Mouse (Mus musculus) bone marrow macrophage, adult 2 months (primary cell): ENCODE measurements around the gene Rmi2. TPM values are rescaled to one million over a fixed set of nuclear protein-coding genes. Genes with fewer than 3 reads are reported as not detected.
"Not testable (repeated sequence)": the region's sequence is repeated elsewhere in the genome, so short reads cannot be mapped to it uniquely, and the experiment has no call there.

ENCODE experiments used
- H3K27ac ChIP-seq: 2 replicates; pipeline ENCODE4 v1.5.1; 2012; ENCODE audit warnings: low read depth, low read length; ENCODE audit not compliant: insufficient read depth
- H3K4me1 ChIP-seq: 2 replicates; pipeline ENCODE4 v1.6.1; 2012; ENCODE audit warnings: low read length; ENCODE audit not compliant: control insufficient read depth, insufficient read depth
- H3K4me3 ChIP-seq: 2 replicates; pipeline ENCODE4 v1.5.1; 2012; ENCODE audit warnings: mild to moderate bottlenecking, low read length, moderate library complexity; ENCODE audit not compliant: insufficient read depth
- CTCF ChIP-seq: IDR thresholded peaks from 2 replicates; pipeline ENCODE4 v1.5.1; 2012; ENCODE audit warnings: low read depth, mild to moderate bottlenecking, low read length, moderate library complexity
- POLR2A ChIP-seq: IDR thresholded peaks from 2 replicates; pipeline ENCODE4 v1.6.1; 2012; ENCODE audit warnings: mild to moderate bottlenecking, low read depth, low read length, borderline replicate concordance
- polyA plus RNA-seq: library from polyadenylated mRNA; stranded (reverse); fragments of >200 nt; gene quantifications from 2 replicates; pipeline ENCODE4 v1.2.4, GENCODE M21; 2012; ENCODE audit not compliant: missing spikeins, insufficient read depth, insufficient read length

Rmi2 gene
- polyA plus RNA-seq = 0.33 and 0.75 TPM in 2 replicates

- Histone ChIP-seq H3K4me1 (peaks cover 20% of the 10 kb centered on the region), H3K4me3 (peak within 1 kb of the TSS; percentile 65), H3K27ac (no peak within 1 kb of the TSS)
- no peak for TF ChIP-seq CTCF
- TF ChIP-seq POLR2A = no peak
Observed at GRCm38 (mm10) chr16:10834911-10835587, at the start of gene Rmi2. TSS of gene Rmi2 (plus strand) at chr16:10835059.

DNA sequence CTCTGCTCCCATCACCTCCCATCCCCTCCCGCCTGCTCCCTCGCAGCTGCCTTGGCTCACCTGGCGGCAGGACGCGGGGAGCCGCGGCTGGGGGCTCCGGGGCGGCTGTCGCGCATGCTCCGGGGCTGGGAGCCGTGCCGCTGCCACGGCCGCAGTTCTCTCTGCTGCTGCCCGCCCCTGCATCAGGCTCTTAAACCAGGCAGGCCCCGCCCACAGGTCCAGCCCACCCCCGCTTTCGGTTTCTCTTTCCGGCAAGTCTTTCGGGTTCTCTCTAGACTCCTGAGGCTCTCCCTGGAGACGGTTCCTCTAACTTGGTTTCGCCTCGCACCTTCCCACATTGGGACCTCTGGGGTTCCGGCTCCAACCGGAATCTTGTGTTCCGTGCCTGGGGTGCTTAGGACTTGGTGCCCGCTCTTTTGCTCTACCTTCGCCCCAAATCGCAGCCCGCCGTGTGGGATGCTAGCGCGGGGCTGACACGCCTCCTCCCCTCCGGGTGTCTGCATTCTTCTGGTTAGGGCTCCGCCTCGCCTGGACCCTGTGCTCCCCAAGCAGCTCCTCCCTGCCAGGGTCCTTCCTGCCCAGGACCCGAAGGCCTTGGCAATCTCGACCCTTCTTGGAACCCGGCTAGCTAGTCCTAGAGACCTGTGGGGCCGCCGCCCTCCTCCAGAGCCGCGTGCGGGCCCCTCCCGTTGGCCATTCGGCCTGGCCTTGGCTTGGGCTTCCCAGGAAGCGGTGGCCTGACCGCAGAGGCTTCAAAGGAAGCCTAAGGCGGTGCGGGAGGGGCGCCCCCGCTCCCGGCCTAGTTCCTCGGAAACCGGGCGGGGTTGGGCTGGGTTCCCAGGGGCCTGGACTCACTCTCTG, 49.3 kb upstream of the Rmi2 start, which contains the start of gene Socs1:
Gene Socs1, minus strand, starts transcription at position 166 of the 861 bp plus-strand sequence.
- H3K27ac ChIP-seq = peak within 1 kb of the TSS; percentile 71
- H3K4me3 ChIP-seq = peak within 1 kb of the TSS; percentile 81
- H3K4me1 ChIP-seq = peaks cover 5% of the 10 kb centered on the region; the same call in 1 of the 2 replicates
- TF ChIP-seq POLR2A = no peak
- TF ChIP-seq CTCF = no peak

- TF ChIP-seq POLR2A (no peak), CTCF (peak; percentile 24; the same call in 1 of the 2 replicates)
- Histone ChIP-seq H3K4me3 (peak overlapping the region; percentile 81), H3K4me1 (peaks cover 5% of the 10 kb centered on the region; the same call in 1 of the 2 replicates), H3K27ac (peak overlapping the region; percentile 58)
Observed at GRCm38 (mm10) chr16:10786288-10786687, 48.6 kb upstream of the Rmi2 start.

DNA sequence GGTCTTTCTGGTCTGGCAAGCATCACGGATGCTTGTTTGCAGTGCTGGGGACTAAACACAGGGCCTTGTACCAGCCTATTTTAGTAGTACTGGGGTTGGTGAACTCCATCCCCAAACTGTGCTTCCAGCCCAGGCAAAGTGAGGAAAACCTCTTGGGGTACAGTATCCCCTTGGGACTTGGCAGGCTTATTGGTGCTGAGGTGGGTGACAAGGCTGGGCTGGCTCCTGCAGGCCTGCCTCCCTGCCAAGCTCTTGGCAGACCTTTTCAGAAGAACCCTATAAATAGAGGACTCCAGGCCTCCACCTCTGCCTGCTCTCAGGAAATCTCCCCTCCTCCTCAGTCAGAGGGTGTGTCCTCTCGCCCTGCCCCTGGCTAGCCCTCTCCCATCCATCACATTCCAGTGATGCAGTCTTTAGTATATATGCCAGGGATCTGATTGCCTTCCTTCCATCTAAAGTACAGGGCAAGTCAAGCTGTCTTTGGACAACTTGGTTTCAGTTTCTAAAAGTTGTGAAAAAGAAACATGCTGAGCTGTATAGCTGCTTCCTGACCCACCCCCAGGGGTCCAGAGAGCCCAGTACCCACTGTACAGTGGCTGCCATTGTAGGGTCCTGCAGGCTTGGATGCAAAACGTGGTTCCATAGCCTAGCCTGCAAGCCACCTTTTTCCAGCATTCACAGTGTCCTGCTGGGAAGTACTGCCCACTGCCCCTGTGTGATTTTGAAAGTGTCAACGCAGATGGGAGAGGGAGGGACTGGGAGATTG, 47.9 kb upstream of the Rmi2 start:
- H3K4me3 ChIP-seq = no peak overlapping the region
- no peak overlapping the region for H3K27ac ChIP-seq
- H3K4me1 ChIP-seq = peaks cover 5% of the 10 kb centered on the region; the same call in 1 of the 2 replicates
- TF ChIP-seq CTCF (no peak), POLR2A (no peak)

DNA sequence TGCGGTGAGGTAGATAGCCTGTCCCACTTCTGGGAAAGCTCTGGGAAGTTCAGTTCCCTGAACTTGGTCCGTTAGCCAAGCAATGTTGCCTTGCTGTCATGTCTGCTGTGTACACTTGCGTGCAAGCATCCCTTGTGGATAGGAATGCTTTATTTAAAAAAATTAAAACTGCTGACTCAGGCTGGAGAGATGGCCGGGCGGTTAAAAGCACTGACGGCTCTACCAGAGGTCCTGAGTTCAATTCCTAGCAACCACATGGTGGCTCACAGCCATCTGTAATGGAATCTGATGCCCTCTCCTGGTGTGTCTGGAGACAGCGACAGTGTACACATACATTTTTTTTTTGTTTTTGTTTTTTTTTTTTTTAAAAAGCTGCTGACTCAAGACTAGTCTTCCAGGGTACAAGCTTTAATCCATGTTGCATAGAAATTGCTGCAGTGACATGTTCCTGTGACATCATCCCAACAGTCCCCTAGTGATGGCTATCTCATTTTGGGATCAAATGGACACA, 47.3 kb upstream of the Rmi2 start:
- no peak for TF ChIP-seq POLR2A
- no peak for TF ChIP-seq CTCF
- Histone ChIP-seq H3K4me3 (no peak overlapping the region), H3K27ac (no peak overlapping the region), H3K4me1 (peaks cover under 1% of the 10 kb centered on the region; the same call in 1 of the 2 replicates)

GRCm38 (mm10) chr16:10788271-10788670, 46.6 kb upstream of the Rmi2 start, which contains the start of gene Tnp2:
TSS of gene Tnp2 (minus strand) at chr16:10788660.
- Histone ChIP-seq H3K27ac (no peak within 1 kb of the TSS), H3K4me1 (no peaks in the 10 kb centered on the region; the same call in 1 of the 2 replicates), H3K4me3 (no peak within 1 kb of the TSS)
- no peak for TF ChIP-seq POLR2A
- no peak for TF ChIP-seq CTCF

DNA sequence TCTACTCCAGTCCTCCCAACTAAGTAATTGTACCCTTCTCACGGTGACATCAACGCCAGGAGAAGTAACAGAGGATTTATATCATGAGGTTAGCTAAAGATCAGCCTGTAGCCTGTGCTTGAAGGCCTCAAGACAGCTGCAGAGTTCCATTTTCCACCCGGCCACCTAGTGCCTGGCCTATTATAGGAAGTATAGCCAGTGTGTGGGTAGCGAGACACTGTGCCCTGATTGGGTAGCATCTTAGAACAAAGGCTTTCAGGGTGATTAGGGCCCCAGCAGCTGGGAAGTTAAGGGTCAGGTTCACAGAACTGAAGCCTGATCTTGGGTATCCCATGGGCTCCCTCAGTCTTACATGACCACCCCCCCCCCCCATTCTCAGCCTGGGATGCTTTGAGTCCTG, 46.0 kb upstream of the Rmi2 start:
- TF ChIP-seq POLR2A (no peak), CTCF (no peak)
- H3K4me3 ChIP-seq = no peak overlapping the region
- no peaks in the 10 kb centered on the region for H3K4me1 ChIP-seq
- no peak overlapping the region for H3K27ac ChIP-seq

GRCm38 (mm10) chr16:10790702-10791101, 44.2 kb upstream of the Rmi2 start, which contains the start of gene Prm3:
TSS of gene Prm3 (minus strand) at chr16:10790914.
- Histone ChIP-seq H3K27ac (no peak within 1 kb of the TSS), H3K4me1 (no peaks in the 10 kb centered on the region), H3K4me3 (no peak within 1 kb of the TSS)
- TF ChIP-seq POLR2A (no peak), CTCF (no peak)

- no peaks in the 10 kb centered on the region for H3K4me1 ChIP-seq
- no peak within 1 kb of the TSS for H3K27ac ChIP-seq
- no peak for TF ChIP-seq POLR2A
- H3K4me3 ChIP-seq = no peak within 1 kb of the TSS
Observed at GRCm38 (mm10) chr16:10796034-10796433, 38.8 kb upstream of the Rmi2 start, which contains the start of gene Prm2. TSS of gene Prm2 (minus strand) at chr16:10796134.

DNA sequence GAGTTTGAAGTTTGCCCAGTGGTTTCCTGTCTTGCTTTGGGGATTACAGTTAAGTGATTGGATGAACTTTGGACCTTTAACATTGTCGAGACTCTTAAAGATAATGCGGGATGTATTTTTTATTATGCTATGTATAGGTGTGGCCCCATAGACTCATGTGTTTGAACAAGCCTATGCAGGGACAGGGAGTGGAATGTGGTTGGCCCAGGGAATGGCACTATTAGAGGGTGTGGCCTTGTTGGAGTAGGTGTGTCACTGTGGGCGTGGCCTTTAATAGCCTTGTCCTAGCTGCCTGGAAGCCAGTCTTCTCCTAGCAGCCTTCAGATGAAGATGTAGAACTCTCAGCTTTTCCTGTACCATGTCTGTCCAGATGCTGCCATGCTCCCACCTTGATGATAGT, 32.4 kb upstream of the Rmi2 start:
- H3K27ac ChIP-seq, H3K4me1 ChIP-seq, H3K4me3 ChIP-seq: not testable (repeated sequence)
